Mouse (Mus musculus): ENCODE data around the gene Tex36.

Gene Tex36

GRCm38 (mm10) chr7:133602058-133602457 is at the start of gene Tex36:
Tex36 (minus strand) TSS chr7:133602158.
- no peak for DNase-seq

- no peak for DNase-seq
Measured at GRCm38 (mm10) chr7:133645716-133646115, 43.8 kb upstream of the Tex36 start.

- peak; percentile 49 to 50 for DNase-seq
Measured at GRCm38 (mm10) chr7:133638821-133639220, 36.9 kb upstream of the Tex36 start.

- peak; percentile 18 to 35 for DNase-seq
Measured at GRCm38 (mm10) chr7:133638306-133638705, 36.3 kb upstream of the Tex36 start.

GRCm38 (mm10) chr7:133637361-133638305 is 35.7 kb upstream of the Tex36 start, which contains the start of gene Edrf1:
Edrf1 (plus strand) TSS chr7:133637543.
- DNase-seq = peak; percentile 97 to 99

- peak; percentile 96 to 97 for DNase-seq
Measured at GRCm38 (mm10) chr7:133636738-133637352, 34.9 kb upstream of the Tex36 start.

- no peak for DNase-seq
Measured at GRCm38 (mm10) chr7:133634932-133635650, 33.1 kb upstream of the Tex36 start.

GRCm38 (mm10) chr7:133632476-133632875 is 30.5 kb upstream of the Tex36 start:
- peak; percentile 81 to 87 for DNase-seq

- no peak for DNase-seq
Measured at GRCm38 (mm10) chr7:133630821-133631220, 28.9 kb upstream of the Tex36 start.

GRCm38 (mm10) chr7:133627184-133627936 is 25.4 kb upstream of the Tex36 start:
- DNase-seq = no peak

- DNase-seq = no peak
Measured at GRCm38 (mm10) chr7:133623226-133623625, 21.3 kb upstream of the Tex36 start.

GRCm38 (mm10) chr7:133620721-133621120 is 18.8 kb upstream of the Tex36 start:
- peak; percentile 44 to 52 for DNase-seq

GRCm38 (mm10) chr7:133612981-133613380 is 11.0 kb upstream of the Tex36 start:
- peak; percentile 49 to 50 for DNase-seq

GRCm38 (mm10) chr7:133609585-133609984 is 7.6 kb upstream of the Tex36 start:
- peak; percentile 89 for DNase-seq

GRCm38 (mm10) chr7:133608631-133609340 is 6.8 kb upstream of the Tex36 start:
- peak; percentile 36 to 55 for DNase-seq

GRCm38 (mm10) chr7:133607883-133608575 is 6.1 kb upstream of the Tex36 start:
- DNase-seq = peak; percentile 24 to 42

GRCm38 (mm10) chr7:133607331-133607730 is 5.4 kb upstream of the Tex36 start:
- DNase-seq = peak; percentile 16 to 25

GRCm38 (mm10) chr7:133604427-133605081 is 2.6 kb upstream of the Tex36 start:
- DNase-seq = no peak

- DNase-seq = no peak
Measured at GRCm38 (mm10) chr7:133603156-133603555, 1.2 kb upstream of the Tex36 start.

GRCm38 (mm10) chr7:133600558-133600957 is 1.4 kb downstream of the Tex36 start:
- no peak for DNase-seq

Data from cerebellum, postnatal 10 days (tissue).